Mouse (Mus musculus) gastrocnemius, postnatal 14 days (tissue): ENCODE data around the gene Upk1b. TPM values are rescaled to one million over a fixed set of nuclear protein-coding genes. Genes with fewer than 3 reads are reported as not detected.

Experiments
- DNase-seq: peaks from one replicate; pipeline ENCODE4 v3.0.0; 2021; ENCODE audit warnings: mixed read lengths
- intact Hi-C: fragments of 180-260 bp; cut with DNase I; formaldehyde crosslinking; loops from one replicate; pipeline ENCODE4 v1.15.1; 2025; ENCODE audit warnings: low total_unique reads
- total RNA-seq, 2 experiments: library from RNA; stranded (reverse); gene quantifications; 2 replicates each; pipeline ENCODE4 v1.2.3; 2021

Gene Upk1b
- total RNA-seq, 2 experiments from 2014 or later = not detected

DNA sequence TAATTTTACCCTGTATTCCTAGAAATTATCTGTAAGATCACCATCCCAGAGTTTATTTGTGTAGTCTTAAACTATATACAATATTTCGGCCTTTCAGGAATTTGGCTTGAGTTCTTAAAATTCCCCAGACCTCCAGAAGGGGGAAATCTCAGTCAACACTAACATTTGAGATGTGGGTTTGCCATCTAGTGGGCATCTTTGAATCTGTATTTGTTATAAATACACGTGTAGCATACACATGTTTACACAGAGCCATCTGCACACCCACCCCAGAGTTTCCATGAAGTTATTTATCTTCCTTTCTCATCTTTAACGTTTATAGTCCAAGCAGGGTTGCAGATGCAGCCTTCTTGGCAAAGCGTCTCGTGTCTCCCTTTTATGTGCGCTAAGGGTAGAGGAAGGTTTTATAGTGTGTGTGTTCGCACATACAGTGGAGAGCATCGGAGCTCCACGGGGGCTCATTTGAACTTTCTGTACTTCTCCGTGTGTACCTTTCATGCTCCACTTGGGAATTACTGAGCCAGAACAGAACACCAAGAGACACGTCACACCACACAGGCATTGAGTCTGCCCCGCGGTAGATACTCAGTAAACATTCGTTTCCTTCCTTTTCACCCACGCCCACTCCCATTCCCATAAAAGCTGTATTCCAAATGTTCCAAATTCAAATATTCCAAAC lies 70.4 kb downstream of the Upk1b start:
- intact Hi-C loops = loop anchor here (10.0 kb wide), 1 partner anchor 105 kb away; no protein-coding TSS in a partner anchor
- no peak for DNase-seq

DNA sequence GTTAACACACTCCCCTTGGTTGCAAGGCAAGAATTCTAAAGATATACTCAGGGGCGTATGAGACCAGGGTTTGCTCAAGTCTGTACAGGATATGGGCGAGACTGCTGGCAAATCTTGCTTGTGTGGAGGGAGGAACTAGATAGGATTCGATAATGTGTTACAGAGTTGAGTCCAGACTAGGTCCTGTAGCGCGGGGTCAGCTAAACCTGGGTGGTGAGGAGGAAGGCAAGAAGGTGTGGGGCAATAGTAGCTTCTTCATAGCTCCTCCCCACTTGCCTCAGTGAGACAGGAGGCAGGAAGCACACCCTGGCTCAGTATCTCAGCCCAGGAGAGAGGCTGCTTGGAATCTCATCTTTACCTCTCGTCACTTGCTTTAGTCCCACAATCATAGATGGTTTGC lies 71.0 kb downstream of the Upk1b start:
- no peak for DNase-seq
- intact Hi-C loops = no loop called here

GRCm38 (mm10) chr16:38728576-38729132 lies 71.5 kb downstream of the Upk1b start:
- no peak for DNase-seq
- intact Hi-C loops = no loop called here

GRCm38 (mm10) chr16:38724974-38725373 lies 75.2 kb downstream of the Upk1b start:
- DNase-seq = no peak
- intact Hi-C loops = no loop called here

DNA sequence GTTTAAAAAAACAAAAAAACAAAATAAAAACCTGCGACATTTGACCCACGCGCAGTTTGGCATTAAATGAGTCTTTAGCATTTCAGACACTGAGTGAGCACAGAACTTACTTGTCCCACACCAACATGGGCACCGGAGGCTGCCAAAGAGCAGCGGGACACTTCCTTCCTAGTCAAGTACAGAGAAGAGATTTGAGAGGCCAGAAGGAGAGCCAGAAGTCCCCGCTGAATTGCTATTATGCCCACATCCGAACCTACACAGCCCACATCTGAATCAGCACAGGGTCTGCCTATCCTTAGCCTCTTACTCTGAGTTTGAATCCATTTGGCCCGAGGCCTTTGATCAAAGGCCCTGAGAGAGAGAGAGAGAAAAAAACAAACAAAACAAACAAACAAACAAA lies 75.9 kb downstream of the Upk1b start:
- DNase-seq = no peak
- intact Hi-C loops = no loop called here

Other genes starting within 250 kb of the Upk1b start
- gene Tmem39a, start 241.6 kb downstream of the Upk1b start, total RNA-seq = 10 to 100 TPM; 17.3 to 19.1 TPM
- 10 to 100 TPM; 20.8 to 22.6 TPM for gene Arhgap31, start 87.1 kb downstream of the Upk1b start, total RNA-seq
- gene B4galt4, start 58.1 kb downstream of the Upk1b start, total RNA-seq = 1 to 10 TPM; 3.6 to 5.7 TPM
- not detected for gene 4930435E12Rik, start 28.4 kb upstream of the Upk1b start, total RNA-seq
- gene Igsf11, start 92.3 kb upstream of the Upk1b start, total RNA-seq = 1 to 10 TPM in 1 of 2 experiments, under 1 TPM in 1; 0.66 to 1.0 TPM